Mouse (Mus musculus) retina, embryonic 14.5 days (tissue): ENCODE measurements around the gene Zswim1.
"Not testable (repeated sequence)": the region's sequence is repeated elsewhere in the genome, so short reads cannot be mapped to it uniquely, and the experiment has no call there.

ENCODE experiments used
- DNase-seq: peaks from one replicate; pipeline ENCODE4 v3.0.0-alpha.2; 2015; ENCODE audit warnings: low spot score

The Zswim1 gene

DNA sequence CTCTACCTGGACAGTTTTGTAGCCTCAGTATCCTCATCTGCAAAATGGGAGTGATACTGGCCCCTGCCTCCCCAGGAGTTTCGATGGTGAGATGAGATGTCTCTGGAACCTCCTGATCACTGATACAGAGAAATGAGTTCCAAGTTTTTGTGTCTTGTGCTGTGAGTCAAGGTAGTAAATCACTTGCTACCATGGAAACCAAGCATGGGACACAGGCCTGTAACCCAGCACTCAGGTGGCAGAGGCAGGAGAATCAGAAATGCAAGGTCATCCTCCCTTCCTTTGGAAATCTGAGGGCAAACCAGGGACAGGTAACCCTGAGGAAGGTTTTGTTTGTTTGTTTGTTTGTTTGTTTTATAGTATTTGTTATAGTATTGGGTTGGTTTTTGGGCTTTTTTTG, 6.6 kb downstream of the Zswim1 start:
- DNase-seq, result no peak

DNA sequence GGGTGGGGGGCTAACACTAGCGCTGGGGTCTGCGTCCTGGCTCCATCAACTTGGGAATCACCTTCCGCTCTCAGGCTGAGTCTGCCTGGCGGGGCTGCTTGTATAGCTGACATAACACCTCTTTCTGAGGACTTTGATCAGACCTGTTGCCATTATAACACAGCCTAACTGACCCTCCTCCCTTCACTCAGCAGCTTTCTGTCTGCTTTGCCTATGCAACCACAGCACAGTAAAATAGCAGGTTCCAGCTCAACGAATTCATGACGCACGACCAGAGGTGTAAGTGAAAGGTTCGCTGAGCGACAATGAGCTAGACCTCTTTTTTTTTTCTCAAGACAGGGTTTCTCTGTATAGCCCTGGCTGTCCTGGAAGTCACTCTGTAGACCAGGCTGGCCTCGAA, 8.5 kb downstream of the Zswim1 start:
- DNase-seq, result no peak

DNA sequence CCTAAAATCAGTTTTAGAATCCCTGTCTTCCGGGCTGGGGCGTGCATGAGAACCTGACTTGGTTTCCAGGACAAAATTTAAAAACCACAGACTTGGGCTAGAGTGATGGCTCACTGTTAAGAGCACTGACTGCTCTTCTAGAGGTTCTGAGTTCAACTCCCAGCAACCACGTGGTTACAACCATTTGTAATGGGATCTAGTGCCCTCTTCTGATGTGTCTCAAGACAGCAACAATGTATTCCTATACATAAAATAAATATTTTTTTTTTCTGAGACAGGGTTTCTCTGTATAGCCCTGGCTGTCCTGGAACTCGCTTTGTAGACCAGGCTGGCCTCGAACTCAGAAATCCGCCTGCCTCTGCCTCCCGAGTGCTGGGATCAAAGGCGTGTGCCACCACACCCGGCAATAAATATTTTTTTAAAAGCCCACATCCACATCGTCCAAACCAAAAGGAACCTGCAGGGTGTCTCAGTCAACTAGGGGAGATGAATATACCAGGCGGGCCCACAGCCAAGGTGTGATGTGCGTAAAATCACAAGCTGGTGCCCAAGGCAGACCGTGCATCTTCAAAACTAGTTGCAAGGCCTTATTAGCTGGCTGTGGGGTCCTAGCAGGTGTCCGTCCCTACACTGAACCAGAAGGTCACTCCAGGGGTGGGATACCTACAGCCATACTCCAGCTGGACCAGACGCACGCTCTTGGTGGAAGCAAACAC, 9.7 kb downstream of the Zswim1 start:
- DNase-seq, result no peak

DNA sequence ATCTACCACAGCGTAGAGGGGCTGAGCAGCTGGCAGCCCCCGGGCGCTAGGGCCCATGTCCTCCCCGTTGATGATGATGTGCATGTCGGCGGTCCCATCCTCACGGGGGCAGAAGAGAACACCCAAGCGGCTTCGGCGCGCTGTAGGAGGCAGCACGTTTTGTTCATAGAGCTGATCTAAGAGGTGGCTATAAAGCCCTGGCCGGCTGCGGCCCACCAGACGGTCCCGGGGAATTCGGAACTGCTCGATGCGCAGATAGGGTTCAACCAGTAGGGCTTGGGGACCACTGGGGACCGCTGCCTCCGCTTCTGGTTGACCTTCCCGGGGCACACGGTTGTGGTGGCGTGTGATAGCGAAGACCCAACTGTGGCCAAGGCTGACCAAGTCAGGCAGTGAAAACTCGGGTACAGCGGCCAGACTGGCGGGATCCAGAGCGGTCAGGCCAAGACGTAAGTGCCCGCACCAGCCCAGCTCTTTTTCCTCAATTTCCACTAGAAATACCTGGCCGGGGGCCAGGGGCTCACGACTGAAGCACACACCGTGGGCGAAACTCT, 10.3 kb downstream of the Zswim1 start, which contains the start of gene Ctsa:
Gene Ctsa (plus strand): TSS at position 126 of the 554 bp plus-strand sequence.
- peak; percentile 77 for DNase-seq

DNA sequence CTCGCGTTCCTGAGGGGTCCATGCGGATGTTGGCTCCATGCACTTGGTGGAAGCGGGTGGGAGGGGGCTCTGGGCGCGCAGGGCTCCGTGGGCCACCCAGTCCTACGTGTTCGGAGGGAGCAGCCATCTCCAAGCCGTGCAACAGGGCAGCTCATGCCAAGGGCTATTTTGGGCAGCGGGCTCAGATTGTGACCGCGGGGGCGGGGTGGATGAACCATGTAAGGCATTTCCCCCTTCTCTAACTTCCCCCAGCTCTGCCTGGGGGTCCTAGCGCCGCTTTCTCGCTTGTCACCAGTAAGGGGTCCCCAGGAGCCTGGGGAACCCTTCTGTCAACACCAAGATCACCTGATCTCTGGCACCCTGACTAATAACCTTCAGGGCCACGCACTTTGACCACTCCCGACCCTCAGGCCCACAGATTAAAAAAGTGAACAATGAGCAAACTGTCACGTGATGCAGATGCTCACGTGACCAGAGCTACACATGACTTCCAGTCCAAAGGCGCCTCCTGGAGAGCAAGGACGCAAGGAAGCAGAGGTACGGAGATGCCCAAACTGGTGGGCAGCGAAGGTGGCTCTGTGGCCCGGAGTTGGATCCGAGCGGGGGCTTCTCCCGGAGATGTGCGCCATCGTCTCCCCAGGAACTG, 11.0 kb downstream of the Zswim1 start, which contains the start of gene Neurl2:
Gene Neurl2 (minus strand): TSS at position 143 of the 646 bp plus-strand sequence.
- peak; percentile 96 for DNase-seq

DNA sequence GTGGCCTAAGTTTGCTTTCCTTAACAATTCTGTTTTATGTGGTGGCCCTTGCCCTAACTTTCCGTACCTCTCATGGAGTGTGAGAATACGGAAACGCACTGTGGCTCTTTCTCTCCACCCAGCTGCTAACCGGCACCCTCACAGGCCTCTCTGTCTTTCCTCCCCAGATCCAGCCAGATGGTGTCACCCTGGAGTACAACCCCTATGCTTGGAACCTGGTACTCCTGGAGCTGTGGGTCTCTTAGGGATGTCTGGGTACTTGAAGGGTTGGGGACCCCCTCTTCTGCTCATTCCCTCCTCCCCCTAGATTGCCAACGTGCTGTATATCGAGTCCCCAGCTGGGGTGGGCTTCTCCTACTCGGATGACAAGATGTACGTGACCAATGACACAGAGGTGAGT, 12.0 kb downstream of the Zswim1 start:
- DNase-seq, result no peak

DNA sequence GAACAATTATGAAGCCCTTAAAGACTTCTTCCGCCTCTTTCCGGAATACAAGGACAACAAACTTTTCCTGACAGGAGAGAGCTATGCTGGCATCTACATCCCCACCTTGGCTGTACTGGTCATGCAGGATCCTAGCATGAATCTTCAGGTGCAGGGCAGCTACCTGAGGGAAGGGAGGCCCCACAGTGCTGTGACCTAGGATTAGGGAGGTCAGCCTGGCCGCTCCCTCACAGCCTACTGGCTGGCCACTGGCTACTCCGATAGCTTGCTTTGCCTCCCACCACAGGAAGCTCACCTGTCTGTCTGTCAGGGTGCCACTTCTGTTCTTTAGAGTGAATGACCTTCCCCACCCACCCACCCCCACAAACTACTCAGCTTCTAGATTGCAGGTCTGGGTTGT, 12.7 kb downstream of the Zswim1 start:
- DNase-seq, result no peak

DNA sequence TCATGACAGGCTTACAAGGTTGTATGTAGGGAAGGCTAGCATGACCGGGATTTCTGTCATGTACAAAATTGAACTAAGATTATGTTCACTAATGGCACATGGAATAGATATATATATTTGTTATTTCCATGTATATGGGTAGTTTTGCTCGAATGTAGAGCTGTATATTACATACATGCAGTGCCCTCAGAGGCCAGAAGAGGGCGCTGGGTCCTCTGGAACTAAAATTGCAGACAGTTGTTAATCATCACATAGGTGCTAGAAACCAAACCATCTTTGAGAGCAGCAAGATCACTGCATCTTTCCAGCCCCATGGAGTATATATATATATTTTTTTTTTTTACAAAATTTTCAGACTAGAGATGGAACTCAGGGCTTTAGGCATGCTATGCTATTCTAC, 23.3 kb downstream of the Zswim1 start:
- DNase-seq, result no peak

DNA sequence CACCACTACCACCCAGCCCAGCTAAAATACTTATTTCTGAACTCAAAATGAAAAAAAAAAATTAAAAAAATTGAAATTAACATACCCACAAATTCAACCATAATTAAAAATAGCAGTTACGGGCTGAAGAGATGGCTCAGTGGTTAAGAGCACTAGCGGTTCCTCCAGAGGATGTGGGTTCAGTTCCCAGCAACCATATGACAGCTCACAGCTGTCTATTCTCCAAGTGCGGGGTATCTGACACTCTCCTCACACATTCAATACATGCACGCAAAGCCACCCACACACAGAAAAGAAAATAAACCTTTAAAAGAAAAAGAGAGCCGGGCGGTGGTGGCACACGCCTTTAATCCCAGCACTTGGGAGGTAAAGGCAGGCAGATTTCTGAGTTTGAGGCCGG, 27.6 kb downstream of the Zswim1 start:
- no peak for DNase-seq

DNA sequence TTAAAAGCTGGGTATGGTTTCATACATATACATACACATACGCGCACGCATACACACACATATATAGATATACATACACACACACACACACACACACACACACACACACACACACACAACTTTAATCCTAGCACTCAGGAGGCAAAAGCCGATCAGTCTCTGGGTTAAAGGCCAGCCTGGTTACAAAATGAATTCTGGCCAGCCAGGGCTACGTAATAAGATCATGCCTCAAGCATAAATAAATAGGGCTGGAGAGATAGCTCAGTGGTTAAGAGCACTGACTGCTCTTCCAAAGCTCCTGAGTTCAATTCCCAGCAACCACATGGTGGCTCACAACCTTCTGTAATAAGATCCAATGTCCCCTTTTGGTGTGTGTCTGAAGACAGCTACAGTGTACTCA, 33.1 kb downstream of the Zswim1 start:
- DNase-seq, result not testable (repeated sequence)

DNA sequence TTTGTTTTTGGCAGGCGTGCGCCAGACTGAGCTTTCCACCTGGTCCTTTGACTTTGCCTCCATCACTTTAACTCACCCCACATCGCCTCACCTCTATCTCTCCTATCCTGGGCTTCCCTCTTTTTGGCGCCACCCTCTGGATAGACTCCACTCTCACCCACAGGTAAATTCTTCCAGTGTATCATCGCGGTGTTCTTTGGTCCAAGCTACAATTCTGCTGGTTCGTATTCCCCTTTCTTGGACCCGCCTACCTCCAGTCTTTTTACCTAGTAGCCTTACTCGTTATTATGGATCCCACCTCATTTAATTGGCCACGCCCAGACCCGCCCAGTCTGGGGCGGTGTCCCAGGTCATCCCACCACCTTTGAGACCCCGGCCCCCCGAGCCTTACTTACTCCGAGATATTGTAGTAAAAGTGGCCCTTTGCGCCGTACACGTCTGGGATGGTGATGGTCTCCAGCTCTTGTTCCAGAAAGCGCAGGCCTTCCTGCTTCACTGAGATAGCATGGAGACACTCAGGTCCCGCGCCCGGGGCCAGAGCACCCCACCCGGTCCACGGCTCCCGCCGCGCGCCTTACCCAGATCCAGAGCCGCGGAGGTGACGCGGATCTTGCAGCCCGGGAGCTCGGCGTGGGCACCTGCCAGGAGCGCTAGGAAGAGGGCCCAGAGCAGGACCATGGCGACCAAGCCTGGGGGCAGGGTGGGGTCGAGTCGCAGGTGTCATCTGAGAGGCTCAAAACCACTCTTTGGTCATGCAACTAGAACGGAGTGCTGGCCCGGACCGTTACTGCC, 34.0 kb downstream of the Zswim1 start:
- peak; percentile 18 for DNase-seq

DNA sequence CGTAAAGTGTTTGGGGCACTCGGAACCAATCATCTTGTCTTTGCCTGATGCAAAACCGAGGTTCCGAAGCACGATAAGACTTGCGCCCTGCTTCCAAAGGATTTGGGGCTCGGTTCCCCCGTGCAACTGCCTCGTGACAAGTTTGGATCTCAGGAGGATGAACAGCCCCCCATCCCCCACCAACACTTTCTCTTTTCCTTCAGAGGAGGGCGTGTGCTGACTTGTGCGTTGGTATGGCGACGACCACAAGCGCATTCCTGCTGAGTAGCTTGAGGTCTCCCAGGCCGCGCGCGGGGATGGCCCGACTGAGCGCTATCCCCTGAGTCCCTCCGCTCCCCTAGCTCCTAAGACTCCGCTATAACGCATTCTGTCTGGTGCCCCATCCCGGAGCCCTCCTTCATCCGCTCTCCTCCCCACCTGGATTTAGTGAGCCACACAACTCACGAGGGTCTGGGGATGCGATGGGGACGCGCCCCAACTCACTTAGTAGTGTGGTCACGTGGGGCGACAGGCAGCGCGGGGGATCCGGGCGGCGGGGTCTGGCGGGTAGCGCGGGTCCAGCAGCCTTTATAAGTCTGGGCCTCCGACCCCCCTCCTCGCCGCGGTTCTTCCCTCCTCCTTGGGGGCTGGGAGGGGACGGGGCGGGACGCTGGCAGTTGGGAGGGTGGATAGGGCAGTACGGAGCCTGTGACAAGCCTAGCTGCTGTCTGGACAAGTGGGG, 34.8 kb downstream of the Zswim1 start, which contains the start of gene Pltp:
Gene Pltp (minus strand): TSS at position 611 of the 721 bp plus-strand sequence.
- peak; percentile 67 for DNase-seq

DNA sequence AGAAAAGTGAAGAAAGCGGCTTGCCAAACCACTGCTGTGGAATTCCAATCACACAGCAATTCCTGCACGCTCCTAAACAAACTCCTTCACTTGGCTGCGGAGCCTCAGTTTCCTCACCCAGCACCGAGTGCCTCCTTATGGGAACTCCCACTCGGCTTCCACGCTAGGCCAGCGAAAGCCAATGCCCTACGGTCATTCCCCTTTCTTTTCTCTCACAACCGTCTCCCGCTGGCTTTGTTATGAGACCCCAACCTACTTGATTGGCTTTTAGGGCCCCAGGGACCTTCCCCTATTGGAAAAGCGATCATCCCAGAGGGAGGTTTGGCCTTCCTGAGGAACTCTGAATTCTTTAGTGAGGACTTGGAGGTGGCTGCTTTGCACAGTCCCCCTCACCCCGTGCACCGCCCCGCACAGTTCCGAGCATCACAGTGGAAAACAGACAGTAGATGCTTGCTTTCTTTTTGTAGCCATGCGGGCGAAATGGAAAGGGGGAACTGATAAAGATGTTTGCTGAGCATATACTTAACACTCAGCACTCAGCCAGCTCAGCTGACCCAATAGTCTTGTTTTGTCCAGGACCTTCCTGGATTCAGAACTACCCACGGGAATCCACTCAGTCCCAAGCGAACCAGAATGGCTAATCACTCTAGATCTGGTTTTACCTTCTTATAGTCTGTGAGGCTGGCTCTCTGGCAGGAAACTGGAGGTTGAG, 35.5 kb downstream of the Zswim1 start:
- no peak for DNase-seq

DNA sequence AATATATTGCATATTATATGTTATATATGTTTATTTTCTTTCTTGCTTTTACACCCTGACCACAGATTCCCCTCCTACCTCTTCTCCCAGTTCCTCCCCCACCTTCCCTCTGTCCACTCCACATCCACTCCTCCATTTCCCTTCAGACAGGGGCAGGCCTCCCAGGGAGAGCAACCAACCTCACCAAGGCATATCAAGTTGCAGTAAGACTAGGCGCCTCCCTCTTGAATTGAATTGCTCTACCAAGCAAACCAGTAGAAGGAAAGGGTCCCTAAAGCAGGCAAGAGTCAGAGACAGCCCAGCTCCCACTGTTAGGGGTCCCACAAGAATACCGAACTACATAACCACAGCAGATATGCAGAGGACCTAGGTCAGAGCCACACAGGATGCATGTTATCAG, 36.7 kb downstream of the Zswim1 start:
- DNase-seq, result no peak

DNA sequence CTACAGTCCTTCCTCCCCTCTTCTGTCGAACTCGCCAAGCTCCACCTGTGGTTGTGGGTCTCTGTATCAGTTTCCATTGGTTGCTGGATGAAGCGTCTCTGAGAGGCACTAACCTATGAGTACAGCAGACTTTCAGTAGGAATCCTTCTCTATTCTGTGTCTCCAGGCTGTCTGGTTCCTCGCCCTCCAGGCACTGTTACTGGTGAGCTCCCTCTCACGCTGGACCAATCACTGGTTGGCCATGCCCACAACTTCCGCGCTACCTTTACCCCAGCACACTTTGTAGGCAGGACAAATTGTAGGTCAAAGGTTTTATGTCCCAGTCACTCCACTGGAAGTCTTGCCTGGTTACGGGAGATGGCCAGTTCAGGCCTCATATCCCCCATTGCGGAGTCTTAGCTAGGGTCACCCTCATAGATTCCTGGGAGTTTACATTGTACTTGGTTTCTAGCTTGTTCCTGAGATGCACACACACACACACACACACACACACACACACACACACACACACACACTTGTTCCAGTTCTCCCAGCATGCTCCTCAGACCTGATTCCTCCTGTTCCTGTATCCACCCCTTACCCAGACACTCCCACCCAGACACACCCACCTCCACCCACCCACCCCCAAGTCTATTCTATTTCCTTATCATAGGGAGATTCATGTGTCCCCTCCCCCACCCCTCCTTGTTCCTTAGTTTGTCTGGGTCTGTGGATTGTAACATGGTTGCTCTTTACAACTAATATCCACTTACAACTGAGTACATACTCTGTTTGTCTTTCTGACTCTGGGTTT, 37.4 kb downstream of the Zswim1 start:
- no peak for DNase-seq

DNA sequence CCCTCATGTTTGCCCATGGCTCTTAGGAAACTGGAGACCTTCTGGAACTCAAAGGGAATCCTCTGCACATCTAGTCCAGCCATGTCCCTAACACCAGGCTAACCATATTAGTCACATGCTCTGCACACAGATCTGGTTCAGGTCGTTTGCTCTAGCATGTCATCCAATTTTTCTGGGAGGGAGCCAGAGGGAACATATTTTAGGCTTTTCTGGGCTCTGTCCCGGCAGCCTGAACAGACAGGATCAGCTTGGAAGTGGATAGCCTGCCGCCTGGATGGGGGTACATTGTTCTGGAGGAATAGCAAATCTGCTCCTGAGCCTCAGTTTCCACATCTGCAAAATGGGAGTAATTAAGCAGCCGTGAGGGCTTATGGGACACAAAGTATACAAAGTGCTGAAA, 38.6 kb downstream of the Zswim1 start:
- no peak for DNase-seq

DNA sequence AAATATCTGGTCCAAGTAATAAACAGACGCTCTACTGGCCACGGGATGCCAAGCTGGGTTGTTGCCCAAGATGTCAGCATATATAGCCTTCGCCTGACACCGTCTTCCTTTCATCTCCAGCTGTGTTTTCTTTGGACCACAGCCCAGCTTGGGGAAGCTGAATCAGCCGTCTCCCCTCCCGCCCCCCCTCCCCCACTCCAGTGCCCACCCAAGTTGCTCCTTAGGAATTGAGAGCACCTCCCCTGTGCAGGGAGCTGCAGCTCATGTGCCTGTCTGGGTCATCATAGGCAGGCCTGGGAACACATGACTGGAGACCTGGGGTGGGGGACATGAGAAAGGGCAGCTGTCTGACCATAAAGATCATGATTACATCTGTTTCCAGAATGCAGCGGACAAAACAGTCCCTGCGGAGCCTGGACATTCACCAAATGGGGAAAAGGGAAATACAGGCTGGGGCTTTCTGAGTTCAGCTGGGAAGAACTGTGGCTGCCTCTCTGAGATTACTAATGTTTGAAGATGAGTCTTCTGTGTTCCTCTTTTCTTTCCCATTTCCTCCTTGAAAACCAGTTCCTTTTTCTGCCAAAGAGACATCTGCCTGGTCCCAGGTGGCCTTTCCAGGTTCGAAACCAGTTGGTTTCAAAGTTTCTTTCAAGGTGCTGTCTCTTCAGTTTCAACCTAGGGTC, 39.8 kb downstream of the Zswim1 start:
- DNase-seq, result no peak

DNA sequence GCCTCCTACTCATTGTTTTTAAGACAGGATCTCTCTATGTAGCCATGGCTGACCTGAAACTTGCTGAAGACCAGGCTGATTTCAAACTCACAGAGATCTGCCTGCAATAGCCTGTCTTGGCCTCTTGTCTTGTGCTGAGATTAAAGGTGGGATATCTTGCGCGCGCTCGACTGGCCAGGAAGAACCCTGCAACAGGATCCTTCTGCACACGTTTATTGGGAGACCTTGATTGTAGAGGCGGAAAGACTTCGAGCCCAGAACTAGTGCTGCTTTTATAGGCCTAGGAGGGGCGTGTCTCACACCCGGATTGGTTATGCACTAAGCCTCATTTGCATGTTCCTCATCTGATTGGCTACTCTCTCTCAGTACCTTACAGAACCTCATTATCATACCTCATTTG, 40.9 kb downstream of the Zswim1 start:
- DNase-seq, result not testable (repeated sequence)

DNA sequence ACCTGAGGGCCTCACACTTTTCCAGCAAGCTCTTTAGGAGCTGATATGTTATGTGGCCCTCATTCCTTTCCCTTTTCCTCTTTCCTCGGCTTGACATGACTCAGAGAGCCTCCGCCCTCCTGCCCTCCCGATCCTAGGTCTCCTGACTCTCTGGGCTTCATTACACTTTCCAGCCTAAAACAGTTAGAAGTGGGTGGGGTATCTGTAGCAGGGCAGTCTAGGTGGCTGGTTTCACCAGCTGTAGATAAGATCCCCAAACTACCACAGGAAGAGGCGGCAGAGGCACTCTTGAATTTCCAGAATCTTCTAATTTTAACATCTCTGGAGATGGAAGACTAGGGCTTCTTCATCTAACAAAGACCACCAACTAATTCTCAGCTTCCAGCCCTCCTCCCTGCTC, 42.1 kb downstream of the Zswim1 start:
- DNase-seq, result no peak
